Mouse (Mus musculus) erythroblast, embryonic 14.5 days (primary cell): ENCODE data around the gene Adgrf1. TPM values are rescaled to one million over a fixed set of nuclear protein-coding genes. Genes with fewer than 3 reads are reported as not detected.
A peak's percentile ranks its signal among the peaks of the same experiment; 100 is the strongest.
"Not testable (repeated sequence)": the region's sequence is repeated elsewhere in the genome, so short reads cannot be mapped to it uniquely, and the experiment has no call there.

ENCODE experiments used
- H3K27me3 ChIP-seq: 2 replicates; pipeline ENCODE4 v1.6.1; 2012; ENCODE audit warnings: inconsistent platforms; ENCODE audit not compliant: control insufficient read depth
- H3K36me3 ChIP-seq: 2 replicates; pipeline ENCODE4 v1.6.1; 2012; ENCODE audit warnings: mild to moderate bottlenecking, inconsistent platforms; ENCODE audit not compliant: control insufficient read depth
- H3K4me1 ChIP-seq: 2 replicates; pipeline ENCODE4 v1.6.1; 2012; ENCODE audit warnings: inconsistent platforms; ENCODE audit not compliant: control insufficient read depth
- H3K4me3 ChIP-seq: replicated peaks from 2 replicates; pipeline ENCODE3; 2012; ENCODE audit warnings: moderate library complexity, mild to moderate bottlenecking, inconsistent platforms
- H3K9me3 ChIP-seq: 2 replicates; pipeline ENCODE4 v1.6.1; 2012; ENCODE audit warnings: low read length, inconsistent platforms, mixed read lengths; ENCODE audit not compliant: control insufficient read depth
- GATA1 ChIP-seq: IDR thresholded peaks from 2 replicates; pipeline ENCODE4 v1.6.1; 2012; ENCODE audit warnings: low read length, inconsistent platforms, mixed read lengths
- TAL1 ChIP-seq: IDR thresholded peaks from 3 replicates; pipeline ENCODE4 v1.6.1; 2012; ENCODE audit warnings: low read length, inconsistent platforms, mixed read lengths
- polyA plus RNA-seq: library from polyadenylated mRNA; stranded (reverse); fragments of >175 nt; gene quantifications from 2 replicates; pipeline ENCODE4 v1.2.3, GENCODE M21; 2012

Adgrf1 gene
- polyA plus RNA-seq, 1 experiment: not detected

- Histone ChIP-seq H3K9me3 (peaks cover 3% of the 10 kb centered on the region), H3K4me1 (peaks cover 57% of the 10 kb centered on the region), H3K4me3 (no peak overlapping the region), H3K27me3 (no peaks in the 10 kb centered on the region), H3K36me3 (no peaks in the 10 kb centered on the region; the same call in 1 of the 2 replicates)
- TF ChIP-seq GATA1 (no peak), TAL1 (no peak)
Measured at GRCm38 (mm10) chr17:43325986-43326671, 56.0 kb downstream of the Adgrf1 start.

- Histone ChIP-seq H3K4me3 (peak overlapping the region; percentile 45), H3K9me3 (peaks cover 3% of the 10 kb centered on the region), H3K4me1 (peaks cover 66% of the 10 kb centered on the region)
Measured at GRCm38 (mm10) chr17:43326726-43327700, 56.9 kb downstream of the Adgrf1 start.

GRCm38 (mm10) chr17:43327810-43328209, 57.7 kb downstream of the Adgrf1 start:
- no peaks in the 10 kb centered on the region for H3K27me3 ChIP-seq
- H3K36me3 ChIP-seq: no peaks in the 10 kb centered on the region
- peaks cover 72% of the 10 kb centered on the region for H3K4me1 ChIP-seq
- peak; percentile 20; the same call in 1 of the 2 replicates for TF ChIP-seq GATA1
- no peak for TF ChIP-seq TAL1
- peaks cover 3% of the 10 kb centered on the region for H3K9me3 ChIP-seq
- H3K4me3 ChIP-seq: no peak overlapping the region

More at GRCm38 (mm10) chr17:43326726-43327700, 56.9 kb downstream of the Adgrf1 start:
- Histone ChIP-seq H3K27me3 (no peaks in the 10 kb centered on the region), H3K36me3 (no peaks in the 10 kb centered on the region)
- TF ChIP-seq TAL1 (no peak), GATA1 (no peak)

- Histone ChIP-seq H3K9me3 (no peaks in the 10 kb centered on the region), H3K4me1 (peaks cover 75% of the 10 kb centered on the region), H3K4me3 (no peak overlapping the region), H3K27me3 (no peaks in the 10 kb centered on the region), H3K36me3 (no peaks in the 10 kb centered on the region)
- TF ChIP-seq TAL1 (no peak), GATA1 (no peak)
Measured at GRCm38 (mm10) chr17:43329216-43329615, 59.1 kb downstream of the Adgrf1 start.

GRCm38 (mm10) chr17:43329761-43330183, 59.6 kb downstream of the Adgrf1 start:
- Histone ChIP-seq H3K4me3 (peak overlapping the region; percentile 15), H3K36me3 (no peaks in the 10 kb centered on the region), H3K27me3 (no peaks in the 10 kb centered on the region), H3K4me1 (peaks cover 76% of the 10 kb centered on the region), H3K9me3 (no peaks in the 10 kb centered on the region)
- no peak; the same call in 1 of the 2 replicates for TF ChIP-seq GATA1
- TF ChIP-seq TAL1: peak; percentile 69

- no peak overlapping the region for H3K4me3 ChIP-seq
- H3K27me3 ChIP-seq: no peaks in the 10 kb centered on the region
- TF ChIP-seq GATA1: no peak
- TF ChIP-seq TAL1: no peak
- H3K4me1 ChIP-seq: peaks cover 54% of the 10 kb centered on the region
- H3K36me3 ChIP-seq: no peaks in the 10 kb centered on the region
- no peaks in the 10 kb centered on the region for H3K9me3 ChIP-seq
Measured at GRCm38 (mm10) chr17:43332686-43333085, 62.6 kb downstream of the Adgrf1 start.

GRCm38 (mm10) chr17:43334074-43334473, 63.9 kb downstream of the Adgrf1 start:
- Histone ChIP-seq H3K27me3 (no peaks in the 10 kb centered on the region), H3K9me3 (no peaks in the 10 kb centered on the region), H3K36me3 (no peaks in the 10 kb centered on the region), H3K4me3 (no peak overlapping the region), H3K4me1 (peaks cover 40% of the 10 kb centered on the region)
- no peak for TF ChIP-seq GATA1
- TF ChIP-seq TAL1: no peak

GRCm38 (mm10) chr17:43337643-43338042, 67.5 kb downstream of the Adgrf1 start:
- TF ChIP-seq GATA1: no peak
- TF ChIP-seq TAL1: no peak
- Histone ChIP-seq H3K27me3 (no peaks in the 10 kb centered on the region), H3K36me3 (no peaks in the 10 kb centered on the region), H3K4me3 (no peak overlapping the region), H3K4me1 (peaks cover 6% of the 10 kb centered on the region), H3K9me3 (no peaks in the 10 kb centered on the region)

GRCm38 (mm10) chr17:43338279-43338678, 68.2 kb downstream of the Adgrf1 start:
- Histone ChIP-seq H3K36me3 (no peaks in the 10 kb centered on the region), H3K4me1 (peaks cover 5% of the 10 kb centered on the region; the same call in 1 of the 2 replicates), H3K27me3 (no peaks in the 10 kb centered on the region), H3K9me3 (no peaks in the 10 kb centered on the region), H3K4me3 (no peak overlapping the region)
- TF ChIP-seq TAL1 (no peak), GATA1 (no peak)

GRCm38 (mm10) chr17:43346499-43346898, 76.4 kb downstream of the Adgrf1 start:
- not testable (repeated sequence) for H3K4me1 ChIP-seq, H3K4me3 ChIP-seq, H3K9me3 ChIP-seq, H3K27me3 ChIP-seq, H3K36me3 ChIP-seq
